Mouse (Mus musculus) megakaryocyte progenitor cell, adult 5-6 weeks (primary cell): ENCODE data around the gene Plk3. TPM values are rescaled to one million over a fixed set of nuclear protein-coding genes. Genes with fewer than 3 reads are reported as not detected.

Source experiments
- ATAC-seq: replicated peaks from 2 replicates; pipeline ENCODE4 v1.8.0; 2016; ENCODE audit warnings: mild to moderate bottlenecking, moderate TSS enrichment, inconsistent platforms; ENCODE audit not compliant: poor library complexity
- total RNA-seq, 2 experiments: library from RNA; stranded (forward) in 1 of 2; stranded (reverse) in 1 of 2; fragments of 157-497, 149-512 nt in 1 of 2; fragments of 200-1000 nt in 1 of 2; gene quantifications; 2 replicates each; pipeline versions ENCODE4 v1.2.3 to v1.2.4; 2015 to 2017

Plk3 gene
- total RNA-seq, 2 experiments from 2014 or later, result 1.4 to 4.1 TPM

GRCm38 (mm10) chr4:117090586-117090985 lies 43.2 kb downstream of the Plk3 start:
- ATAC-seq, result peak; percentile 83

- ATAC-seq, result 0 out of 2 replicates have a peak, but pooled peaks have one; percentile 39
These were observed 45.7 kb downstream of the Plk3 start for GRCm38 (mm10) chr4:117087948-117088640.

Other genes with a start within 250 kb of the Plk3 start
- gene Urod, start 139.6 kb downstream of the Plk3 start, total RNA-seq (2015), result 47.4 and 80.4 TPM in 2 replicates
- 49.4 and 50.7 TPM in 2 replicates for gene Urod, start 139.6 kb downstream of the Plk3 start, total RNA-seq (2017)
- 4.2 and 5.2 TPM in 2 replicates for gene Hectd3, start 138.6 kb downstream of the Plk3 start, total RNA-seq (2015)
- gene Hectd3, start 138.6 kb downstream of the Plk3 start, total RNA-seq (2017), result 12.2 and 13.6 TPM in 2 replicates
- gene Eif2b3, start 114.6 kb downstream of the Plk3 start, total RNA-seq (2015), result 31.6 and 32.9 TPM in 2 replicates
- gene Eif2b3, start 114.6 kb downstream of the Plk3 start, total RNA-seq (2017), result 30.9 and 44.8 TPM in 2 replicates
- 0.30 and 1.3 TPM in 2 replicates for gene Ptch2, start 37.9 kb downstream of the Plk3 start, total RNA-seq (2015)
- 0.08 and 0.57 TPM in 2 replicates for gene Ptch2, start 37.9 kb downstream of the Plk3 start, total RNA-seq (2017)
- gene Btbd19, start 8.2 kb downstream of the Plk3 start, total RNA-seq (2015), result 9.1 and 10.2 TPM in 2 replicates
- gene Btbd19, start 8.2 kb downstream of the Plk3 start, total RNA-seq (2017), result 6.4 and 8.9 TPM in 2 replicates
- not detected in 2 replicates for gene Tctex1d4, start 7.2 kb downstream of the Plk3 start, total RNA-seq (2015)
- gene Tctex1d4, start 7.2 kb downstream of the Plk3 start, total RNA-seq (2017), result not detected in 2 replicates
- 4,838 and 5,186 TPM in 2 replicates for gene Rps8, start 22.3 kb upstream of the Plk3 start, total RNA-seq (2015)
- gene Rps8, start 22.3 kb upstream of the Plk3 start, total RNA-seq (2017), result 1,989 and 2,131 TPM in 2 replicates
- gene Kif2c, start 48.7 kb upstream of the Plk3 start, total RNA-seq (2015), result 33.3 and 33.7 TPM in 2 replicates
- gene Kif2c, start 48.7 kb upstream of the Plk3 start, total RNA-seq (2017), result 45.9 and 46.4 TPM in 2 replicates
- gene Tmem53, start 118.0 kb upstream of the Plk3 start, total RNA-seq (2015), result 6.2 and 8.5 TPM in 2 replicates
- 1.7 and 4.9 TPM in 2 replicates for gene Tmem53, start 118.0 kb upstream of the Plk3 start, total RNA-seq (2017)
- gene Armh1, start 118.2 kb upstream of the Plk3 start, total RNA-seq (2015), result not detected in 2 replicates
- not detected in 2 replicates for gene Armh1, start 118.2 kb upstream of the Plk3 start, total RNA-seq (2017)